Mouse (Mus musculus) G1E (cell line): ENCODE results near the gene Fam213a.

Experiments used
- CTCF ChIP-seq: IDR thresholded peaks from 2 replicates; pipeline ENCODE4 v1.5.1; 2012; ENCODE audit warnings: low read depth, low read length, inconsistent platforms, mixed read lengths
- GATA1 ChIP-seq: IDR thresholded peaks from 2 replicates; pipeline ENCODE4 v1.6.1; 2012; ENCODE audit warnings: borderline replicate concordance, low read length, inconsistent platforms, mixed read lengths
- GATA2 ChIP-seq: IDR thresholded peaks from 2 replicates; pipeline ENCODE4 v1.6.1; 2012; ENCODE audit warnings: low read depth, low read length, inconsistent platforms, borderline replicate concordance
- TAL1 ChIP-seq: conservative IDR thresholded peaks from 2 replicates; pipeline ENCODE4 v1.6.1; 2012; ENCODE audit warnings: low read depth, low read length, inconsistent platforms, mixed read lengths

DNA sequence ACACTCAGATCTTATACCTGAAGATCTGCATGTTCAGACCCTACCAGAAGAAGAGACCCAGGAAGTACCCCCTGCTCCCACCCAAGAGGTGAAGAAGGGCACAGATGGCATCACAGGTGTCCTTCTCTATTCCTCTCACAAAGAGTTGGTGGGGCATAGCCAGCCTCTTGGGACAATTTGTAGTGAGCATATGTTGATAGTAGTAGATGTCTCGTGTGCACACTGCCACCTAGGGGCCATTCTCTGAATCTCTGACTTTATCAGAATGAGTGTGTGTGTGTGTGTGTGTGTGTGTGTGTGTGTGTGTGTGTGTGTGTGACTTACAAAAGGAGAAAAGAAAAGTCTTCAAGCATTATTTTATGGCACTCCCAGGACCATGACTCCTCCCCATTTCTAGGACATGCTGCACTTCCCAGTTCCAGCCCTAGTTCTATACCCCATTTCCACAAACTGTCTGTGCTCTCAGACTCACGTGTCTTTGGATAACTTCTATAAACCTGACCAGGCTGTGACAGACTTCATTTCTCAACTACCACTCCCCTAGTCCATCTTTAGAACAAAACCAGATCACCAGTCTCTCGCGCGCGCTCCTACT, 38.4 kb downstream of the Fam213a start:
- no peak for TF ChIP-seq CTCF
- TF ChIP-seq GATA2, result no peak
- TF ChIP-seq GATA1, result no peak
- no peak for TF ChIP-seq TAL1
